Mouse (Mus musculus) lung, embryonic 16.5 days (tissue): Measurements from ENCODE around the gene Trim17. TPM values are rescaled to one million over a fixed set of nuclear protein-coding genes. Genes with fewer than 3 reads are reported as not detected.
A peak's percentile ranks its signal among the peaks of the same experiment; 100 is the strongest.

Experiments
- ATAC-seq: fragments of 200-750 bp; cut with Nextera tagmentation; 2 replicates; pipeline ENCODE4 v1.8.0; 2017; ENCODE audit warnings: low read depth, mild to moderate bottlenecking, moderate library complexity
- H3K27ac ChIP-seq: fragments of 300-500 bp; sonication (generic); 2 replicates; pipeline ENCODE4 v1.5.1; 2014; ENCODE audit warnings: mild to moderate bottlenecking, control low read depth, low read length
- H3K27me3 ChIP-seq: fragments of 300-500 bp; sonication (generic); 2 replicates; pipeline ENCODE4 v1.6.1; 2014; ENCODE audit warnings: low read depth, low read length, mixed read lengths; ENCODE audit not compliant: control insufficient read depth, insufficient read depth
- H3K36me3 ChIP-seq: fragments of 300-500 bp; sonication (generic); 2 replicates; pipeline ENCODE4 v1.6.1; 2014; ENCODE audit warnings: low read length; ENCODE audit not compliant: control insufficient read depth, insufficient read depth
- H3K4me1 ChIP-seq: fragments of 300-500 bp; sonication (generic); replicated peaks from 2 replicates; pipeline ENCODE4 v1.6.1; 2014; ENCODE audit warnings: low read length, mixed read lengths; ENCODE audit not compliant: control insufficient read depth, insufficient read depth
- H3K4me2 ChIP-seq: fragments of 300-500 bp; sonication (generic); 2 replicates; pipeline ENCODE4 v1.6.1; 2014; ENCODE audit warnings: low read depth, low read length, control low read depth
- H3K4me3 ChIP-seq: fragments of 300-500 bp; sonication (generic); 2 replicates; pipeline ENCODE4 v1.5.1; 2014; ENCODE audit warnings: mild to moderate bottlenecking, low read length, control low read depth
- H3K9ac ChIP-seq: fragments of 300-500 bp; sonication (generic); 2 replicates; pipeline ENCODE4 v1.6.1; 2014; ENCODE audit warnings: low read length, control low read depth
- H3K9me3 ChIP-seq: fragments of 300-500 bp; sonication (generic); 2 replicates; pipeline ENCODE4 v1.6.1; 2016; ENCODE audit warnings: low read length; ENCODE audit not compliant: control insufficient read depth
- WGBS: fragments of 180-500 bp; shearing (Covaris S2); extraction: QIAGEN DNeasy Blood & Tissue Kit; methylation state at CpG from one replicate; pipeline ENCODE4 v1.1.7; 2014; 5-methylcytosine and 5-hydroxymethylcytosine counted together
- polyA plus RNA-seq: library from polyadenylated mRNA; unstranded; fragments of >200 nt; fragmentation: Nextera tagmentation; extraction: Ambion mirVana; gene quantifications from 2 replicates; pipeline ENCODE4 v1.2.1, GENCODE M21; 2015

Trim17 gene
- polyA plus RNA-seq, 1 experiment from 2014 or later = 0.41 TPM

DNA sequence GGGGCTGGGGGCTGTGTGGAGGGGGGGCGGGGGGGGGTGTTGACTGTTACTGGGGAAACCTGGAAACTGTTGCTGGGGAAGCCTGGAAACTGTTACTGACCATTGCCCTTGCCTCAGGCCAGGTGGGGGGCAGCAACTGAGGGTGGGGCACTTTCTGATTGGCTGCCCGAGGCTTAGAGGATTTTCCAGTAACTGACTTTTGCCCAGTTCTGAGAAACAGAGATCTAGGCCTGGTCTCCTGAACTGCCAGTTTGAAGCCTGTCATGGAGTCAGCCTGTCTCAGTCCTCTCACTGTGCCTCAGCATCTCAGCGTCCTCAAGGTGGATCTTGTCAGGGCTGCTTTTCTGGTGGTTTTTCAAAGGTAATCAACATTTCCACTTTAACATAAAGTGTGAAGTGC lies 19.9 kb downstream of the Trim17 start:
- Histone ChIP-seq H3K4me3 (no peak overlapping the region), H3K4me1 (peaks cover 15% of the 10 kb centered on the region), H3K27me3 (no peaks in the 10 kb centered on the region), H3K9me3 (no peaks in the 10 kb centered on the region), H3K4me2 (no peak overlapping the region), H3K27ac (no peak overlapping the region), H3K36me3 (no peaks in the 10 kb centered on the region), H3K9ac (no peak overlapping the region)
- ATAC-seq = no peak
- 88% methylated on average over 3 of the region's 3 CpGs for WGBS

DNA sequence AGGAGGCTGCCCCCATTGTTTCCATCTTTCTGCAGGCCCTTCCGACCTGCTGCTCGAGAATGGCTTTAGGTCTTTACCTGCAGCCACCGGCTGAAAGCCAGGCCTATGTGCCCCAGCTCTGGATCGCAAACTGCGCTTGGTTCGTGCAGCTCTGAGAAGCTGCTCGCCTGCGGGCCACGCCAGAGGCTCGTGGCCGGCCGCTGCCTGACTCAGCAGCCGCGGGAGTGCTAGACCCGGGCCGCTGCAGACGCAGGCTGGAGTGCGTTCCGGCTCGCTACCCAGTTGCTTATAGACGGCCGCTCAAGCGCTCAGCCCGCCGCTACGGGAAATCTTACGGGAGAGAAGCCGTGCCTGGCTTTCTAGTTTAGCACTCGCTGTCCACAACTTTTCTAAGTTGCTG lies 22.7 kb downstream of the Trim17 start:
- H3K4me1 ChIP-seq = peaks cover 25% of the 10 kb centered on the region
- no peaks in the 10 kb centered on the region for H3K27me3 ChIP-seq
- peak overlapping the region; percentile 98 for H3K4me3 ChIP-seq
- peak overlapping the region; percentile 75 for H3K27ac ChIP-seq
- WGBS = under 1% methylated on average over 29 of the region's 29 CpGs
- H3K36me3 ChIP-seq = peaks cover 4% of the 10 kb centered on the region
- no peaks in the 10 kb centered on the region for H3K9me3 ChIP-seq
- H3K9ac ChIP-seq = peak overlapping the region; percentile 96
- peak overlapping the region; percentile 98 for H3K4me2 ChIP-seq
- no peak for ATAC-seq

DNA sequence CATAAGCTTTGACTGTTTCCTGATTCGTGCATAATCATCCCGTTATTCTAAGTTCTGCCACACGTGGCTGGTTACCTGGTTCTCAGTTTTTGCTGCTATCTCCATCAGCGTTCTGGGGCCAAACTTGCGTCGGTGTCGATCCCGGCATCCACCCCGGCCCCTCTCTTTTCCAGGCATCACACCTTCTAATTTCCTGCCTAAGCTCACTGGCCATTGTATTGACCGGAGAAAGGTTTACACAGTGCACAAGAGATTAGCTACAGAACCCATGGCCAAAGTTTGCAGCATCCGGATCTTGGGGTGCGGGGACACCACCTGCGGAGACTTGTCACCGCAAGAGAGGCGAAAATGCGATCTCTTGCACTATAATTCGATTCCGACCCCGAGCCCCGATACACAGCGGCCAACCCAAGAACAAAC lies 23.1 kb downstream of the Trim17 start:
- under 1% methylated on average over 21 of the region's 21 CpGs for WGBS
- ATAC-seq = no peak

DNA sequence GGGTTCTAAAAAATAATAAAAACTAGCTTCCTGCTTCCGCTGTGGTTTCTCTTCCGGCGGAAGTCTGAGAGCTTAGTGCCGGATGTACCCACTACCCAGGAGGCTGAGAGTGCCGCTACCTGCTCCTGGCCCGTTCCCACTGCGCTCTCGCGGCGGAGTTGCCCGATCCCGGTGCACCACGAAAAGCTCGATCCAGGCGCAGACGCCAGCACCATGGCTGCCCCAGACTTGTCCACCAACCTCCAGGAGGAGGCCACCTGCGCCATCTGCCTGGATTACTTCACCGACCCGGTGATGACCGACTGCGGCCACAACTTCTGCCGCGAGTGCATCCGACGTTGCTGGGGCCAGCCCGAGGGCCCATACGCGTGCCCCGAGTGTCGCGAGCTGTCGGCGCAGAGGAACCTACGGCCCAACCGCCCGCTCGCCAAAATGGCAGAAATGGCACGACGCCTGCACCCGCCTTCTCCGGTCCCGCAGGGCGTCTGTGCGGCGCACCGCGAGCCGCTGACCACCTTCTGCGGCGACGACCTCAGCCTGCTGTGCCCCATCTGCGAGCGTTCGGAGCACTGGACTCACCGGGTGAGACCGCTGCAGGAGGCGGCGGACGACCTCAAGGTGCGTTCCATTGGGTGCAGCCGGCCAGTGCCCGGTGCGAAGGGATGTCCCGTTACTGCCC lies 23.7 kb downstream of the Trim17 start, which contains the start of gene Trim11:
Gene Trim11, plus strand, starts transcription at position 67 of the 679 bp plus-strand sequence.
- under 1% methylated on average over 64 of the region's 64 CpGs for WGBS
- Histone ChIP-seq H3K4me1 (peaks cover 25% of the 10 kb centered on the region), H3K9me3 (no peaks in the 10 kb centered on the region), H3K27ac (peak within 1 kb of the TSS; percentile 75), H3K4me3 (peak within 1 kb of the TSS; percentile 98), H3K4me2 (peak within 1 kb of the TSS; percentile 98), H3K27me3 (no peaks in the 10 kb centered on the region), H3K9ac (peak within 1 kb of the TSS; percentile 96), H3K36me3 (peaks cover 10% of the 10 kb centered on the region)
- ATAC-seq = peak; percentile 75

More for the DNA sequence above, 23.1 kb downstream of the Trim17 start:
- Histone ChIP-seq H3K4me1 (peaks cover 25% of the 10 kb centered on the region), H3K4me3 (peak overlapping the region; percentile 98), H3K9me3 (no peaks in the 10 kb centered on the region), H3K9ac (peak overlapping the region; percentile 96), H3K4me2 (peak overlapping the region; percentile 98), H3K27me3 (no peaks in the 10 kb centered on the region), H3K36me3 (peaks cover 9% of the 10 kb centered on the region), H3K27ac (peak overlapping the region; percentile 75)

DNA sequence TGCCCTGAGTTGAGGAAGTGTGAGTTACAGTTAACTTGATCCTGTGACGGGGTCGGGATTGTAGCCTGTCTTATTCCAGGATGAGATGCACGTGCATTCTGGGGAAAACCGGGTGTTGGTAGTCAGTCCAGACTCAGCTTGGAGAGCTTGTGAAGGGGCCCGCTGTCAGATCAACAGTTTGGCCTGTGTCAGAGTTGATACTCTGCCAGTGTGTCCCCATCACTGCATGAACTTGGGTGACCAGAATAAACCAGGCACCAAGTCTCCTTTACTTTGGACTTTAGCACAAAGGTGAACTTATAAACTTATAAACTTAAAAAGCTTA lies 24.2 kb downstream of the Trim17 start:
- H3K4me1 ChIP-seq = peaks cover 25% of the 10 kb centered on the region
- peak overlapping the region; percentile 96 for H3K9ac ChIP-seq
- no peaks in the 10 kb centered on the region for H3K27me3 ChIP-seq
- WGBS = 2% methylated on average over 5 of the region's 5 CpGs
- no peak; the same call in 1 of the 2 replicates for ATAC-seq
- H3K4me2 ChIP-seq = peak overlapping the region; percentile 98
- peak overlapping the region; percentile 98 for H3K4me3 ChIP-seq
- peaks cover 10% of the 10 kb centered on the region for H3K36me3 ChIP-seq
- no peaks in the 10 kb centered on the region for H3K9me3 ChIP-seq
- no peak overlapping the region for H3K27ac ChIP-seq

DNA sequence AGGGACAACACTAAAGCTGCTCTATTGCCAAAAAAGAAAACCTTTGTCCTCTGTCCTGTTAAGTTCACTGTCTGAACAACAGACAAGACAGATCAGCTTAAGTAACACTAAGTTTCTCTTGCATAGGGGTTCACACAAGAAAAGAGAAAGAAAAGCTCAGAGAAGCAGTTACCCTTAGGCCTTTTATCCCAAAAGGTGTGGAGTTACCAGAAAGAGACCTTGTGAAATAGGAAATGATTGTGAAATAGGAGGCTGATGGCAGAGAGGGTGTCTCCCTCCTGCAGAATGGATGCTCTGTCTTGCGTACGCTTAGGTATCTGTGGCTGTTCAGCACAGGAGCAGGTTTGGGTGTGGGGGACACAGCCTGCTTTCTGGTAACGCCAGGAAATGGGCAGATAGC lies 24.7 kb downstream of the Trim17 start:
- no peaks in the 10 kb centered on the region for H3K9me3 ChIP-seq
- no peaks in the 10 kb centered on the region for H3K27me3 ChIP-seq
- ATAC-seq = no peak
- H3K27ac ChIP-seq = no peak overlapping the region
- H3K4me1 ChIP-seq = peaks cover 25% of the 10 kb centered on the region
- H3K36me3 ChIP-seq = peaks cover 10% of the 10 kb centered on the region
- peak overlapping the region; percentile 96 for H3K9ac ChIP-seq
- peak overlapping the region; percentile 98 for H3K4me2 ChIP-seq
- H3K4me3 ChIP-seq = peak overlapping the region; percentile 98
- WGBS = 68% methylated on average over 3 of the region's 3 CpGs

DNA sequence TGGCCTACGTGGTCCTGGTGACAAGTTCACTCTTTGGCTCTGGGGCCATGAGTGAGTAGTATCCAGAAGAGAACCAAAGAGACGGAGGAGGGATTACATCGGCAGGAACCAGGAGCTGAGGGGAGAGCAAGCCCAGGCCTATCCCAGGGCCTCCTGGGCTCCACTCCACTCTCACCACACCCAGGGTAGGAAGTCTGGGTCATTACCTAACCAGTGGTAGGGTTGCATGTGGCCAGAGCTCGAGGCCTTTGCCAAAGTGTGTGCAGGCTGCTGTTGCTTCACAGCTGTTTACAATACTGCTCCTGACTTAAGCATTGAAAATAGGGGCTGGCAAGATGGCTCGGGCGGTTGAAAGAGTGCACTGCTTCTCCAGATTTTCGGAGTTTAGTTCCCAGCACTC lies 25.2 kb downstream of the Trim17 start:
- Histone ChIP-seq H3K9ac (peak overlapping the region; percentile 96), H3K27ac (no peak overlapping the region), H3K4me2 (peak overlapping the region; percentile 98), H3K4me1 (peaks cover 25% of the 10 kb centered on the region), H3K4me3 (peak overlapping the region; percentile 98), H3K36me3 (peaks cover 11% of the 10 kb centered on the region), H3K9me3 (no peaks in the 10 kb centered on the region), H3K27me3 (no peaks in the 10 kb centered on the region)
- ATAC-seq = no peak
- 70% methylated on average over 7 of the region's 7 CpGs for WGBS

DNA sequence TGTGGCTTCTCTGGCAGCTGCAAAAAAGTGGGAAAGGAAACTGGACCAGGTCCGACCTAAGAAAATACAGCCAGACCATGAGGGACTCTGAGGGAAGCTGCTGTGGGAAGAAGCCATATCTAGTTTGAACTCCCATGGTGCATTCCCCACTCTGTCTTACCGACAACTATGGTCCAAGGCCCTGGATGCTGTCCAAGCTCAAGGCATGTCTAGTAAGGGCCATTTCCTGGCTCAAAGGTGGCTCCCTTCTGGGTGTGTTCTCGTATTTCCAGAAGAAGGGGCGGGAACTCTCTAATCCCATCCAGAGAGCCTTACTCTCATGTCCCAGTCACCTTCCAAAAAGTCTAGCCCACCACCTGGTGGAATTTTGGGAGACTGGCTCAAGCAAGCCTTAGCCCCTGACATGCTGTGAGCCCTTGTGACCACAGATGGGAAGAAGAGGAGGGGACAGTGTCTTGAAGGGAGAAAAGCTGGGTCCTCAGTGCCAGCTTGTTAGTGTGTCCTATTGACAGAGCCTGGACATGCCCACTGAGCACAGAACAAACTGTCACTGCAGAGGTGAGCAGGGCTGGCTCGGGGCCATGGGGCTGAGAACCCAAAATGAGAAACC lies 26.0 kb downstream of the Trim17 start:
- peaks cover 25% of the 10 kb centered on the region for H3K4me1 ChIP-seq
- H3K9me3 ChIP-seq = no peaks in the 10 kb centered on the region
- H3K27me3 ChIP-seq = no peaks in the 10 kb centered on the region
- no peak overlapping the region for H3K27ac ChIP-seq
- H3K9ac ChIP-seq = no peak overlapping the region
- H3K4me2 ChIP-seq = peak overlapping the region; percentile 22; the same call in 1 of the 2 replicates
- H3K36me3 ChIP-seq = peaks cover 16% of the 10 kb centered on the region
- ATAC-seq = no peak
- H3K4me3 ChIP-seq = no peak overlapping the region
- 45% methylated on average over 5 of the region's 5 CpGs for WGBS

DNA sequence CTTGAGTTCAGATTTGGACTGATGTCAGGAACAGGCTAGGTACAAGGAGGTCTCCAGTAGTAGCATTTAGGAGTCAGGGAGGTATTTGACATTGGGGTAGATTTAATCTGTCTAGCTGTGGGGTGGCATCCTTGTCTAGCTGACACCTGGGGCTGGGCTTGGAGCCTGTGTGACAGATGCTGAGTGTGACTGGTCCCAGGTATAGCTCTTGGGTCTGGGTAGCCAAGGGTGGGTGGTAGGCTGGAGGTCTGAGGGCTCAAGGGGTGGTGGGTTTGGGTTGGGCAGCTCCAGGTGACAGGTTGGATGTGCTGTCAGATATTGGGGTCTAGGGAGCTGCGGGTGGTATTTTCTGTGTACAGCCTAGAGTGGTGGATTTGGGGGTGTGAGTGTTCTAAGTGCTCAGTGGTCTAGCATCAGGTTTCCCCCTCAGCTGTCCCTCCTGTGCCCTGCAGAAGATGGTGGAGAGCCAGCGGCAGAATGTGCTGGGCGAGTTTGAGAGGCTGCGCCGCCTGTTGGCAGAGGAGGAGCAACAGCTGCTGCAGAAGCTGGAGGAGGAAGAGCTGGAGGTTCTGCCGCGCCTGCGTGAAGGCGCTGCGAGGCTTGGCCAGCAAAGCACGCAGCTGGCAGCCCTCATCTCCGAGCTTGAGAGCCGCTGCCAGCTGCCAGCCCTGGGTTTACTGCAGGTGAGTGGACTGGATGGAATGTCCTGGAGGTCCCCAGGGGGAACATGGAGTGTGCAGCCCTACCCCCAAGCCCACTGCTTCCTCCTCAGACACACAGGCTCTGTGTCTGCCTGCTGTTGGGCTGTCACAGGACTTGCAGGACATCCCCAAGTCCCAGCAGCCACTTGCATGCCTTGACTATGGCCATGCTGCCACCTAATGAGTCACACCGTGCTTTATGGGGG lies 27.3 kb downstream of the Trim17 start:
- H3K27me3 ChIP-seq = no peaks in the 10 kb centered on the region
- peaks cover 25% of the 10 kb centered on the region for H3K4me1 ChIP-seq
- H3K4me3 ChIP-seq = no peak overlapping the region
- ATAC-seq = no peak
- peaks cover 19% of the 10 kb centered on the region for H3K36me3 ChIP-seq
- no peak overlapping the region for H3K4me2 ChIP-seq
- H3K9me3 ChIP-seq = no peaks in the 10 kb centered on the region
- H3K9ac ChIP-seq = no peak overlapping the region
- H3K27ac ChIP-seq = no peak overlapping the region
- WGBS = 46% methylated on average over 14 of the region's 14 CpGs
